Mouse (Mus musculus) small intestine, adult 2 months (tissue): ENCODE measurements around the gene Slc37a1.

Experiments used
- CTCF ChIP-seq: fragments of 200-500 bp; IDR thresholded peaks from 2 replicates; pipeline ENCODE4 v1.5.1; 2012; ENCODE audit warnings: low read depth, mild to moderate bottlenecking, control low read depth, inconsistent platforms, low read length, moderate library complexity, mixed read lengths; ENCODE audit not compliant: insufficient replicate concordance, insufficient read length; ENCODE audit errors: extremely low read depth
- POLR2A ChIP-seq: fragments of 200-500 bp; IDR thresholded peaks from 2 replicates; pipeline ENCODE4 v1.6.1; 2012; ENCODE audit warnings: low read depth, mild to moderate bottlenecking, control low read depth, inconsistent platforms, low read length, moderate library complexity

DNA sequence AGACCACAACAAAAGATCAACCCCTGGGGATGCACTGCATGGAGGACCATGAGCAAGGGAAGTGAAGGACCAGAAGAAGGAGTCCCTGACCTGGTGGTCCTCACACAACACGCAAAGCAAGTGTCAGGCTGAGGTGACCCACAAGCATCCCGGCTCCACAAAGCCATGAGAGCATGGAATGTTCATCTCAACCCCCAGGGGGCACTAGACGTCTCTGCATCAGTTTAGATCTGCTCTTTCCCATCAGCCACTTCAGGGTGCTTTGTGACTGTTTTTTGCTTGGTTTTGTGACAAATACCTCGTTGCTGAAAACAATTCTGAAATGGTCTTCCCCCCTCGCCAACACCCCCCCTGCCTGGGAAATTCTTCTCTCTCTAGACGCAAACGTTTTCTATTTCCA is 91.4 kb downstream of the Slc37a1 start:
- peak; percentile 72; the same call in 1 of the 2 replicates for TF ChIP-seq CTCF
- TF ChIP-seq POLR2A: no peak; the same call in 1 of the 2 replicates
